Mouse (Mus musculus) intestine, embryonic 16.5 days (tissue): ENCODE measurements around the gene Srd5a2. TPM values are rescaled to one million over a fixed set of nuclear protein-coding genes. Genes with fewer than 3 reads are reported as not detected.

Source experiments
- ATAC-seq: fragments of 200-750 bp; cut with Nextera tagmentation; 2 replicates; pipeline ENCODE4 v1.8.0; 2017; ENCODE audit warnings: moderate TSS enrichment, moderate library complexity
- H3K27ac ChIP-seq: fragments of 300-500 bp; sonication (generic); 2 replicates; pipeline ENCODE4 v1.5.1; 2014; ENCODE audit warnings: mild to moderate bottlenecking, low read length
- H3K27me3 ChIP-seq: fragments of 300-500 bp; sonication (generic); replicated peaks from 2 replicates; pipeline ENCODE4 v1.6.1; 2014; ENCODE audit warnings: low read length, control low read depth, mixed read lengths; ENCODE audit not compliant: control insufficient read depth, insufficient read depth
- H3K36me3 ChIP-seq: fragments of 300-500 bp; sonication (generic); 2 replicates; pipeline ENCODE4 v1.6.1; 2014; ENCODE audit warnings: low read length, control low read depth; ENCODE audit not compliant: control insufficient read depth, insufficient read depth
- H3K4me1 ChIP-seq: fragments of 300-500 bp; sonication (generic); 2 replicates; pipeline ENCODE4 v1.6.1; 2014; ENCODE audit warnings: low read length, control low read depth, mixed read lengths; ENCODE audit not compliant: control insufficient read depth, insufficient read depth
- H3K4me2 ChIP-seq: fragments of 300-500 bp; sonication (generic); 2 replicates; pipeline ENCODE4 v1.6.1; 2014; ENCODE audit warnings: low read depth, low read length, control low read depth
- H3K4me3 ChIP-seq: fragments of 300-500 bp; sonication (generic); 2 replicates; pipeline ENCODE4 v1.5.1; 2014; ENCODE audit warnings: mild to moderate bottlenecking, low read length
- H3K9ac ChIP-seq: fragments of 300-500 bp; sonication (generic); 2 replicates; pipeline ENCODE4 v1.6.1; 2014; ENCODE audit warnings: low read depth, low read length
- H3K9me3 ChIP-seq: fragments of 300-500 bp; sonication (generic); 2 replicates; pipeline ENCODE4 v1.6.1; 2016; ENCODE audit warnings: low read length, control low read depth; ENCODE audit not compliant: control insufficient read depth
- WGBS: fragments of 180-500 bp; shearing (Covaris S2); extraction: QIAGEN DNeasy Blood & Tissue Kit; methylation state at CpG from one replicate; pipeline ENCODE4 v1.1.7; 2014; 5-methylcytosine and 5-hydroxymethylcytosine counted together
- polyA plus RNA-seq: library from polyadenylated mRNA; unstranded; fragments of >200 nt; fragmentation: Nextera tagmentation; extraction: Ambion mirVana; gene quantifications from 2 replicates; pipeline ENCODE4 v1.2.1, GENCODE M21; 2015

Srd5a2 gene
- polyA plus RNA-seq, 1 experiment from 2014 or later = not detected

DNA sequence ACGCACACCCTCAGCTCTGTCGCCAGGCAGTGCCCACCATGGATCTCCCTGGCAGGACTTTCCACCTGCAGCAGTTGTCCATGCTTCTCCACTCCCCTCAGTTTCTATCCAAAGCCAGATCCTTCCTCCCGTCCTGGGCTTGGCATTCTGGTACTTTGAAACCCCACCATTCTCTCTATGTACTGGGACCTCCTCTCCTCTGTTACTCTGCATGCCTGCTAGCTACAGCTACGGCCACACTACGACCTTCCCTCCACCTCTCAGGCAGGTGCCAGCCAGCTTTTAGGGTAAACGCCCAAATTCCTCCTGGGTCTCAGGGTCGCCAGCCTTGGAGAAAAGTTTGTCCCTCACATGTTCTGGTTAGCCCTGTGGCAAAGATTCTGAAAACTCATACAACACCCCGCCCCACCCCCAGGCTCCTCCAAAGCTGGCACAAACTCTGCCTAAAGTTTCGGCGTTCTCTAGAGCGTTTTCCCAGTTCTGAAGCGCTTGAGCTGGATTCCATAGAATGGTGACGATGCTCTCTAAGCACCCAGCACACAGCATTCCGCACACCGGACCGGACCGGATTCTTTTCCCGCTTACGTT lies 607 bp upstream of the Srd5a2 start:
- peak overlapping the region; percentile 24; the same call in 1 of the 2 replicates for H3K4me3 ChIP-seq
- ATAC-seq = no peak

GRCm38 (mm10) chr17:74043754-74044153 lies 4.0 kb downstream of the Srd5a2 start:
- no peak overlapping the region for H3K4me2 ChIP-seq
- no peak for ATAC-seq
- WGBS = 75% methylated on average over 4 of the region's 4 CpGs
- H3K36me3 ChIP-seq = no peaks in the 10 kb centered on the region
- peaks cover 2% of the 10 kb centered on the region; the same call in 1 of the 2 replicates for H3K4me1 ChIP-seq
- H3K9me3 ChIP-seq = no peaks in the 10 kb centered on the region
- no peak overlapping the region for H3K27ac ChIP-seq
- H3K27me3 ChIP-seq = peaks cover 32% of the 10 kb centered on the region
- no peak overlapping the region for H3K9ac ChIP-seq
- H3K4me3 ChIP-seq = no peak overlapping the region

More for the DNA sequence above, 607 bp upstream of the Srd5a2 start:
- WGBS = 3% methylated on average over 19 of the region's 19 CpGs
- H3K4me1 ChIP-seq = peaks cover 2% of the 10 kb centered on the region; the same call in 1 of the 2 replicates
- H3K36me3 ChIP-seq = no peaks in the 10 kb centered on the region
- no peaks in the 10 kb centered on the region for H3K9me3 ChIP-seq
- no peak overlapping the region for H3K9ac ChIP-seq
- no peak overlapping the region for H3K27ac ChIP-seq
- no peak overlapping the region for H3K4me2 ChIP-seq
- H3K27me3 ChIP-seq = peaks cover 40% of the 10 kb centered on the region

- Histone ChIP-seq H3K27me3 (no peaks in the 10 kb centered on the region), H3K4me1 (no peaks in the 10 kb centered on the region), H3K27ac (no peak overlapping the region), H3K36me3 (no peaks in the 10 kb centered on the region), H3K9me3 (no peaks in the 10 kb centered on the region), H3K4me3 (no peak overlapping the region), H3K4me2 (peak overlapping the region; percentile 28; the same call in 1 of the 2 replicates), H3K9ac (no peak overlapping the region)
- WGBS = 31% methylated on average over 8 of the region's 8 CpGs
- ATAC-seq = peak; percentile 48
These were observed 27.1 kb downstream of the Srd5a2 start for GRCm38 (mm10) chr17:74020526-74021203.

- no peaks in the 10 kb centered on the region for H3K36me3 ChIP-seq
- no peak overlapping the region for H3K9ac ChIP-seq
- no peak for ATAC-seq
- H3K4me1 ChIP-seq = no peaks in the 10 kb centered on the region
- no peak overlapping the region for H3K27ac ChIP-seq
- WGBS = 80% methylated on average over 4 of the region's 4 CpGs
- H3K4me3 ChIP-seq = no peak overlapping the region
- H3K9me3 ChIP-seq = no peaks in the 10 kb centered on the region
- no peak overlapping the region for H3K4me2 ChIP-seq
- H3K27me3 ChIP-seq = no peaks in the 10 kb centered on the region
These were observed 29.4 kb downstream of the Srd5a2 start for GRCm38 (mm10) chr17:74018281-74018680.

- no peak overlapping the region for H3K4me2 ChIP-seq
- no peak overlapping the region for H3K27ac ChIP-seq
- no peak overlapping the region for H3K4me3 ChIP-seq
- no peak for ATAC-seq
- no peaks in the 10 kb centered on the region for H3K36me3 ChIP-seq
- 93% methylated on average over 1 of the region's 1 CpGs for WGBS
- no peak overlapping the region for H3K9ac ChIP-seq
- H3K9me3 ChIP-seq = no peaks in the 10 kb centered on the region
- H3K27me3 ChIP-seq = no peaks in the 10 kb centered on the region
- H3K4me1 ChIP-seq = no peaks in the 10 kb centered on the region
These were observed 30.1 kb downstream of the Srd5a2 start for GRCm38 (mm10) chr17:74017649-74018048.

GRCm38 (mm10) chr17:74015128-74015527 lies 32.6 kb downstream of the Srd5a2 start:
- Histone ChIP-seq H3K9ac (no peak overlapping the region), H3K4me3 (no peak overlapping the region), H3K9me3 (no peaks in the 10 kb centered on the region), H3K36me3 (no peaks in the 10 kb centered on the region), H3K27me3 (no peaks in the 10 kb centered on the region), H3K27ac (no peak overlapping the region), H3K4me2 (no peak overlapping the region), H3K4me1 (no peaks in the 10 kb centered on the region)
- ATAC-seq = no peak
- 76% methylated on average over 6 of the region's 6 CpGs for WGBS

DNA sequence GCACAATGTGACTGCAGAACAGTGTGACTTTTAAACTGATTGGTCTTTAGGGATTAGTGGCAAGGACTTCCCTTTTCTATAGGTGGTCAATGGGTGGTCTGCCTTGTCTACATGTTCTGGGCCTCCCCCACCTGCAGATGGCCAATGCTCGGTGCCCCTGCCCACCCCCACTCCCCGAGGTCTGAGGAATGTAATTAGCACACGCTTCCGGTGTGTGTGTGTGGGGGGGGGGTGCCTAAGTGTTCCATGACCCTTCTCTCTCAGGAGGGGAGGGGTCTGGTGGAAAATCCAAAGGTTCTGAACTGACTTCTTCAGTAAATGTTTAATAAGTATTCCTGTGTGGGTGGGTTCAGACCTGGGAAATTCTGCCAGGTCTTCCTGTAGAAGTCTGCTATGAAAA lies 39.0 kb downstream of the Srd5a2 start:
- WGBS = 56% methylated on average over 4 of the region's 4 CpGs
- H3K9me3 ChIP-seq = no peaks in the 10 kb centered on the region
- ATAC-seq = no peak

GRCm38 (mm10) chr17:74007001-74007400 lies 40.7 kb downstream of the Srd5a2 start:
- 67% methylated on average over 8 of the region's 8 CpGs for WGBS
- ATAC-seq = no peak
- no peak overlapping the region for H3K4me3 ChIP-seq
- no peaks in the 10 kb centered on the region for H3K4me1 ChIP-seq
- H3K27ac ChIP-seq = no peak overlapping the region
- no peak overlapping the region for H3K9ac ChIP-seq
- no peaks in the 10 kb centered on the region for H3K9me3 ChIP-seq
- no peaks in the 10 kb centered on the region for H3K36me3 ChIP-seq
- no peaks in the 10 kb centered on the region for H3K27me3 ChIP-seq
- no peak overlapping the region for H3K4me2 ChIP-seq

More for the DNA sequence above, 39.0 kb downstream of the Srd5a2 start:
- Histone ChIP-seq H3K27ac (no peak overlapping the region), H3K4me1 (no peaks in the 10 kb centered on the region), H3K36me3 (no peaks in the 10 kb centered on the region), H3K4me3 (no peak overlapping the region), H3K9ac (no peak overlapping the region), H3K4me2 (no peak overlapping the region), H3K27me3 (no peaks in the 10 kb centered on the region)

DNA sequence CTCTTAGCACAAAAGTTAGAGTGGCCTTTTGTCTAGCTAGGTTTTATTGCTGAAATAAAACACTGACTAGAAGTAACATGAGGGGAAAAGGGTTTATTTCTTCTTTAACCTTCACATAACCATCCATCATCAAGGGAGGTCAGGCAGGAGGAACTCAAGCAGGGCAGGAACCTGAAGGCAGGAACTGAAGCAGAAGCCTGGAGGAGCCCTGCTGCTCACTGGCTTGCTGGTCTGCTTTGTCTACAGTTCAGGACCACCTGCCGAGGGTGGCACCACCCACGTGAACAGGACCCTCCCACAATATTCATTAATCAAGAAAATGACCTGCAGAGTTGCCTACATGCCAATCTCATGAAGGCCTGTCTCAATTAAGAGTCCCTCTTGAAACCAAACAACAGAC lies 45.3 kb downstream of the Srd5a2 start:
- no peaks in the 10 kb centered on the region for H3K27me3 ChIP-seq
- H3K27ac ChIP-seq = no peak overlapping the region
- no peak for ATAC-seq
- no peaks in the 10 kb centered on the region for H3K36me3 ChIP-seq
- H3K9me3 ChIP-seq = no peaks in the 10 kb centered on the region
- 76% methylated on average over 2 of the region's 2 CpGs for WGBS
- no peak overlapping the region for H3K4me2 ChIP-seq
- H3K9ac ChIP-seq = no peak overlapping the region
- H3K4me3 ChIP-seq = no peak overlapping the region
- H3K4me1 ChIP-seq = no peaks in the 10 kb centered on the region
